Mouse (Mus musculus) liver, postnatal 0 days (tissue): ENCODE measurements at regions not wholly inside any gene's neighbourhood (a gene's known extent, or its start where the extent isn't known, plus 50 kb on each side); places are given as distances from the start of the nearest gene placed in this dataset.

Source experiments
- CTCF ChIP-seq: sonication (generic); IDR thresholded peaks from 2 replicates; pipeline ENCODE4 v1.5.1; 2016; ENCODE audit warnings: antibody characterized with exemption, low read depth
- EP300 ChIP-seq: IDR thresholded peaks from 2 replicates; pipeline ENCODE4 v1.6.1; 2016; ENCODE audit warnings: antibody characterized with exemption, low read depth, mild to moderate bottlenecking

DNA sequence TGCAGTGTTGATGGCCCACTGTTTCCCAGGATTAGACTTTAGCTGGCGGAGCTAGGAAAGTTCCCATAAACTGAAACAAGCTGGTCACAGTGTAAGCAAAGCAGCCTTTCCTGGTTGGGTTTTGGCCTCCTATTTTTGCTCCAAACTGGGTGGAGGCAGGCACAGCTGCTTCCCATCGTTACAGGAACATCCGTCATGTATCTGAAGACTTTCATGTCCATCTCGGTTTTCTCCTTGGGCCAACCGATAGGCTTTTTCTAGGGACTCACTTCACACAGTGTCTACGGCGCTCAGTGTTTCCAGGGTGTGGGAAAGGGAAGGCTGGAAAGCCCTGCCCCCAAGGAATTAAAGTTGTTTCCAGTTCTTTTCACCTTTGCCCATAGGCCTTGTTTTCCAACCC, 158.6 kb downstream of the Ndfip2 start:
- TF ChIP-seq EP300 (no peak), CTCF (no peak)
